Mouse (Mus musculus) kidney, postnatal 0 days (tissue): ENCODE measurements at regions not wholly inside any gene's neighbourhood (a gene's known extent, or its start where the extent isn't known, plus 50 kb on each side); places are given as distances from the start of the nearest gene placed in this dataset.

Source experiments
- ATAC-seq: fragments of 200-750 bp; cut with Nextera tagmentation; replicated peaks from 2 replicates; pipeline ENCODE4 v1.8.0; 2017; ENCODE audit warnings: low read depth, moderate number of reproducible peaks, moderate TSS enrichment, moderate library complexity; ENCODE audit not compliant: low FRiP score
- DNase-seq: peaks from one replicate; pipeline ENCODE4 v3.0.0-alpha.2; 2016; ENCODE audit warnings: low spot score
- H3K27ac ChIP-seq: fragments of 300-500 bp; sonication (generic); 2 replicates; pipeline ENCODE4 v1.5.1; 2014; ENCODE audit warnings: mild to moderate bottlenecking
- H3K27me3 ChIP-seq: fragments of 300-500 bp; sonication (generic); 2 replicates; pipeline ENCODE4 v1.6.1; 2014; ENCODE audit warnings: low read length, mixed read lengths; ENCODE audit not compliant: insufficient read depth
- H3K36me3 ChIP-seq: fragments of 300-500 bp; sonication (generic); 2 replicates; pipeline ENCODE4 v1.6.1; 2014; ENCODE audit warnings: low read length, mixed read lengths; ENCODE audit not compliant: insufficient read depth
- H3K4me1 ChIP-seq: fragments of 300-500 bp; sonication (generic); replicated peaks from 2 replicates; pipeline ENCODE4 v1.6.1; 2014; ENCODE audit warnings: antibody characterized with exemption, low read length, mixed read lengths; ENCODE audit not compliant: insufficient read depth
- H3K4me2 ChIP-seq: fragments of 300-500 bp; sonication (generic); 2 replicates; pipeline ENCODE4 v1.6.1; 2014; ENCODE audit warnings: mild to moderate bottlenecking, low read length, moderate library complexity, mixed read lengths
- H3K4me3 ChIP-seq: fragments of 300-500 bp; sonication (generic); replicated peaks from 2 replicates; pipeline ENCODE4 v1.5.1; 2014; ENCODE audit warnings: low read depth, low read length
- H3K9ac ChIP-seq: fragments of 300-500 bp; sonication (generic); 2 replicates; pipeline ENCODE4 v1.6.1; 2014; ENCODE audit warnings: low read depth, low read length
- H3K9me3 ChIP-seq: fragments of 300-500 bp; sonication (generic); replicated peaks from 2 replicates; pipeline ENCODE4 v1.6.1; 2016; ENCODE audit warnings: low read length, inconsistent platforms, mixed read lengths
- CTCF ChIP-seq: IDR thresholded peaks from 2 replicates; pipeline ENCODE4 v1.5.1; 2016; ENCODE audit warnings: antibody characterized with exemption, low read depth, mild to moderate bottlenecking, moderate library complexity
- whole genome bisulfite sequencing: fragments of 180-500 bp; shearing (Covaris S2); extraction: QIAGEN DNeasy Blood & Tissue Kit; methylation state at CpG from one replicate; pipeline ENCODE4 v1.1.7; 2014; 5-methylcytosine and 5-hydroxymethylcytosine counted together

DNA sequence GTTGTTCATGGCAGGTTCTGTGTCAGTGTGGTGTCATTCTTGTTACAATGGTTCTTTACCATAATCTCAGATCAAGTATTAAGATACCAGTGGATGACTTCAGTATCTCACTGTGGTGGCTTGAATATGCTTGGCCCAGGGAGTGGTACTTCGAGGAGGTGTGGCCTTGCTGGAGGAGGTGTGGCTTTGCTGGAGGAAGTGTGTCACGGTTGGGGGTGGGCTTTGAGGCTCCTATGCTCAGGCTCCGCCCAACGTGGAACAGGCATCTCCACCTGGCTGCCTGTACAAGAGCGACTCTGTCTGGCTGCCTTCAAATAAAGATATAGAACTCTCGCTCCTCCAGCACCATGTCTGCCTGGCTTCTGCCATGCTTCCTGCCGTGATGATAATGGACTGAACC, 63.6 kb downstream of the Cd2 start:
- no peak for ATAC-seq

DNA sequence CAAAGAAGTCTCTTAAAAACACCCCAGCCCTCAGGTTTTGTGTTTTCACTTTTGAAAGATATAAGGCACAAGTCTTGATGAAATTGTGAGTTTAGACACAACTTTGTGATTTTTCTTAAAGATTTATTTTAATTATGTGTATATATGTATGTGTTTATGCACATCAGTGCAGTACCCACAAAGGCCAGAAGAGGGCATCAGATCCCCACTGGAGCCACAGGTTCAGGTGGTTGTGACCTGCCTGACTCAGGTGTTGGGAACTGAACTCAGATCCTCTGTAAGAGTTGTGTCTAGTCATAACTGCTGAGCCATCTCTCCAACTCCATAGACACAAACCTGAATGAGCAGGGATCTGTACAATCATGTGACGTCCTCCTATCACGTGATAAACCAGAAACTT, 67.8 kb downstream of the Cd2 start:
- Histone ChIP-seq H3K27ac (no peak overlapping the region), H3K36me3 (no peaks in the 10 kb centered on the region), H3K9ac (no peak overlapping the region), H3K27me3 (no peaks in the 10 kb centered on the region), H3K4me1 (no peaks in the 10 kb centered on the region), H3K4me2 (no peak overlapping the region), H3K4me3 (no peak overlapping the region), H3K9me3 (no peaks in the 10 kb centered on the region)
- ATAC-seq, result no peak
- 98% methylated on average over 2 of the region's 2 CpGs for WGBS
- TF ChIP-seq CTCF, result peak; percentile 32; the same call in 1 of the 2 replicates
- no peak for DNase-seq

More for the DNA sequence above, 63.6 kb downstream of the Cd2 start:
- no peak overlapping the region for H3K27ac ChIP-seq
- H3K4me1 ChIP-seq, result no peaks in the 10 kb centered on the region
- no peaks in the 10 kb centered on the region for H3K36me3 ChIP-seq
- no peak overlapping the region for H3K9ac ChIP-seq
- no peaks in the 10 kb centered on the region for H3K9me3 ChIP-seq
- no peak for TF ChIP-seq CTCF
- 80% methylated on average over 7 of the region's 7 CpGs for WGBS
- no peaks in the 10 kb centered on the region for H3K27me3 ChIP-seq
- H3K4me2 ChIP-seq, result no peak overlapping the region
- DNase-seq, result no peak
- no peak overlapping the region for H3K4me3 ChIP-seq

- H3K4me1 ChIP-seq, result peaks cover 13% of the 10 kb centered on the region
- H3K4me3 ChIP-seq, result no peak overlapping the region
- ATAC-seq (no peak), DNase-seq (no peak)
- no peaks in the 10 kb centered on the region for H3K27me3 ChIP-seq
- H3K27ac ChIP-seq, result no peak overlapping the region
- no peak overlapping the region for H3K9ac ChIP-seq
- no peak overlapping the region for H3K4me2 ChIP-seq
- H3K36me3 ChIP-seq, result no peaks in the 10 kb centered on the region
- no peak for TF ChIP-seq CTCF
- H3K9me3 ChIP-seq, result no peaks in the 10 kb centered on the region
- 87% methylated on average over 13 of the region's 13 CpGs for WGBS
Measured at GRCm38 (mm10) chr3:101216711-101217110, 71.0 kb downstream of the Cd2 start.

DNA sequence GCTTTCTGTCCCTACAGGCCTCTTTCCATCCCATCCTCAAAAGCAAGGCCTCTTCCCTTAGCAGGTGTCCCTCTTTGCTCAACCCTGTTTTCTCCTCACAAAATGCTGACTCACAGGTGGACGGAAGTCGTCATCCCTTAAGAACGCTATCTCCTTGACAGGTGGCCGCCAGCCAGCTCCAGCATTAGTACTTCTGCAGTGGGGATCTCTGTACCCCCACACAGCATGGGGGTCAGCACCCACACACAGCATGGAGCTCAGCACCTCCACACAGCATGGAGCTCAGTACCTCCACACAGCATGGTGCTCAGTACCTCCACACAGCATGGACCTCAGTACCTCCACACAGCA, 74.6 kb downstream of the Cd2 start:
- H3K9me3 ChIP-seq, result no peaks in the 10 kb centered on the region
- no peaks in the 10 kb centered on the region for H3K27me3 ChIP-seq
- no peak overlapping the region for H3K4me3 ChIP-seq
- ATAC-seq (no peak), DNase-seq (no peak)
- H3K4me1 ChIP-seq, result peaks cover 14% of the 10 kb centered on the region
- no peak overlapping the region for H3K9ac ChIP-seq
- no peak for TF ChIP-seq CTCF
- H3K4me2 ChIP-seq, result no peak overlapping the region
- H3K27ac ChIP-seq, result no peak overlapping the region
- H3K36me3 ChIP-seq, result no peaks in the 10 kb centered on the region
- WGBS, result 41% methylated on average over 4 of the region's 4 CpGs

- peak; percentile 22 for DNase-seq
- H3K9ac ChIP-seq, result no peak overlapping the region
- 11% methylated on average over 12 of the region's 12 CpGs for WGBS
Measured at GRCm38 (mm10) chr3:101212403-101213211, 75.1 kb downstream of the Cd2 start.

GRCm38 (mm10) chr3:101211936-101212335, 75.8 kb downstream of the Cd2 start:
- Histone ChIP-seq H3K4me2 (no peak overlapping the region), H3K9me3 (no peaks in the 10 kb centered on the region), H3K9ac (no peak overlapping the region), H3K27ac (no peak overlapping the region), H3K27me3 (no peaks in the 10 kb centered on the region), H3K36me3 (no peaks in the 10 kb centered on the region), H3K4me1 (peaks cover 14% of the 10 kb centered on the region), H3K4me3 (no peak overlapping the region)
- peak; percentile 74 for ATAC-seq
- TF ChIP-seq CTCF, result no peak
- DNase-seq, result peak; percentile 88
- WGBS, result 18% methylated on average over 4 of the region's 4 CpGs

More at GRCm38 (mm10) chr3:101212403-101213211, 75.1 kb downstream of the Cd2 start:
- no peak overlapping the region for H3K4me3 ChIP-seq
- TF ChIP-seq CTCF, result no peak
- no peaks in the 10 kb centered on the region for H3K36me3 ChIP-seq
- peaks cover 14% of the 10 kb centered on the region for H3K4me1 ChIP-seq
- H3K27ac ChIP-seq, result no peak overlapping the region
- H3K27me3 ChIP-seq, result no peaks in the 10 kb centered on the region
- ATAC-seq, result peak; percentile 55
- H3K4me2 ChIP-seq, result no peak overlapping the region
- no peaks in the 10 kb centered on the region for H3K9me3 ChIP-seq
